Mouse (Mus musculus) heart, embryonic 11.5 days (tissue): ENCODE results near the gene Vwa3a. TPM values are rescaled to one million over a fixed set of nuclear protein-coding genes. Genes with fewer than 3 reads are reported as not detected.

Experiments used
- ATAC-seq: fragments of 200-750 bp; cut with Nextera tagmentation; replicated peaks from 2 replicates; pipeline ENCODE4 v1.8.0; 2017; ENCODE audit warnings: moderate library complexity; ENCODE audit not compliant: insufficient number of reproducible peaks, low FRiP score, low TSS enrichment
- H3K27ac ChIP-seq: fragments of 300-500 bp; sonication (generic); 2 replicates; pipeline ENCODE4 v1.5.1; 2014; ENCODE audit warnings: mild to moderate bottlenecking, low read depth, low read length
- H3K27me3 ChIP-seq: fragments of 300-500 bp; sonication (generic); 2 replicates; pipeline ENCODE4 v1.6.1; 2014; ENCODE audit warnings: mild to moderate bottlenecking, low read length, mixed read lengths; ENCODE audit not compliant: control insufficient read depth, insufficient read depth
- H3K36me3 ChIP-seq: fragments of 300-500 bp; sonication (generic); 2 replicates; pipeline ENCODE4 v1.6.1; 2014; ENCODE audit warnings: mild to moderate bottlenecking, low read length, moderate library complexity, mixed read lengths; ENCODE audit not compliant: control insufficient read depth, insufficient read depth
- H3K4me1 ChIP-seq: fragments of 300-500 bp; sonication (generic); 2 replicates; pipeline ENCODE4 v1.6.1; 2014; ENCODE audit warnings: low read length; ENCODE audit not compliant: control insufficient read depth, insufficient read depth
- H3K4me2 ChIP-seq: fragments of 300-500 bp; sonication (generic); 2 replicates; pipeline ENCODE4 v1.6.1; 2014; ENCODE audit warnings: mild to moderate bottlenecking, moderate library complexity
- H3K4me3 ChIP-seq: fragments of 300-500 bp; sonication (generic); 2 replicates; pipeline ENCODE4 v1.5.1; 2014; ENCODE audit warnings: low read depth, low read length
- H3K9ac ChIP-seq: fragments of 300-500 bp; sonication (generic); 2 replicates; pipeline ENCODE4 v1.6.1; 2014; ENCODE audit warnings: mild to moderate bottlenecking, low read depth, low read length, moderate library complexity
- H3K9me3 ChIP-seq: fragments of 300-500 bp; sonication (generic); replicated peaks from 2 replicates; pipeline ENCODE4 v1.6.1; 2016; ENCODE audit warnings: low read length; ENCODE audit not compliant: control insufficient read depth
- WGBS: fragments of 180-500 bp; shearing (Covaris S2); extraction: QIAGEN DNeasy Blood & Tissue Kit; methylation state at CpG from one replicate; pipeline ENCODE4 v1.1.7; 2014; ENCODE audit not compliant: insufficient replicate concordance; 5-methylcytosine and 5-hydroxymethylcytosine counted together
- polyA plus RNA-seq: library from polyadenylated mRNA; unstranded; fragments of >200 nt; fragmentation: Nextera tagmentation; extraction: Ambion mirVana; gene quantifications from 2 replicates; pipeline ENCODE4 v1.2.1, GENCODE M21; 2014

Vwa3a gene
- polyA plus RNA-seq, 1 experiment from 2014 or later: 0.84 TPM

DNA sequence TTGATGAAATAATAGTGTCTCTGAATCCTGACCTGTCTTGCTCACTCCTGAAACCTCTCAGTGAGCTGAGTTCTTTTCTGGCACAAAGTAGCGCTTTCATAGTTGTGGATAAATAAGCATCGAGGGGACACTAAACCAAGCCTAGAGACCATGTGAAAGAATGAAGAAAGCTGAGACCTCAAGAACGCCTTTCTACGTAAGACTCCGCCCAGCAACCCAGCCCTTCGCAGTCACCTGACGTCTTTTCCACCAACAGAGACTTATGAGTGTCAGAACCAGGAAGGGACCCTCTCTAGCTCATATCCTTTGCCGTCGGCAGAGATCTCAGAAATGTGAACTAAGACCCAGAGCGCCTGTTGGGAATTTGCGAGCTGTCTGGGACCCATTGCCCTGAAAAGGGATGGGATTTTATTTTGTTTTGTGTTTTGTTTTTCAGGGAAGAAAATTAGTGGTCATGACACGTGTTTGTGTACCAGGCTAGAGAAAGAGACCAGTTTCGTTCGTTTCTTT, 95.8 kb downstream of the Vwa3a start:
- Histone ChIP-seq H3K4me3 (peak overlapping the region; percentile 65), H3K9me3 (no peaks in the 10 kb centered on the region), H3K36me3 (no peaks in the 10 kb centered on the region), H3K9ac (peak overlapping the region; percentile 66), H3K4me1 (no peaks in the 10 kb centered on the region), H3K27me3 (no peaks in the 10 kb centered on the region), H3K4me2 (peak overlapping the region; percentile 62), H3K27ac (peak overlapping the region; percentile 29; the same call in 1 of the 2 replicates)
- WGBS: 18% methylated on average over 14 of the region's 14 CpGs
- peak; percentile 76 for ATAC-seq

DNA sequence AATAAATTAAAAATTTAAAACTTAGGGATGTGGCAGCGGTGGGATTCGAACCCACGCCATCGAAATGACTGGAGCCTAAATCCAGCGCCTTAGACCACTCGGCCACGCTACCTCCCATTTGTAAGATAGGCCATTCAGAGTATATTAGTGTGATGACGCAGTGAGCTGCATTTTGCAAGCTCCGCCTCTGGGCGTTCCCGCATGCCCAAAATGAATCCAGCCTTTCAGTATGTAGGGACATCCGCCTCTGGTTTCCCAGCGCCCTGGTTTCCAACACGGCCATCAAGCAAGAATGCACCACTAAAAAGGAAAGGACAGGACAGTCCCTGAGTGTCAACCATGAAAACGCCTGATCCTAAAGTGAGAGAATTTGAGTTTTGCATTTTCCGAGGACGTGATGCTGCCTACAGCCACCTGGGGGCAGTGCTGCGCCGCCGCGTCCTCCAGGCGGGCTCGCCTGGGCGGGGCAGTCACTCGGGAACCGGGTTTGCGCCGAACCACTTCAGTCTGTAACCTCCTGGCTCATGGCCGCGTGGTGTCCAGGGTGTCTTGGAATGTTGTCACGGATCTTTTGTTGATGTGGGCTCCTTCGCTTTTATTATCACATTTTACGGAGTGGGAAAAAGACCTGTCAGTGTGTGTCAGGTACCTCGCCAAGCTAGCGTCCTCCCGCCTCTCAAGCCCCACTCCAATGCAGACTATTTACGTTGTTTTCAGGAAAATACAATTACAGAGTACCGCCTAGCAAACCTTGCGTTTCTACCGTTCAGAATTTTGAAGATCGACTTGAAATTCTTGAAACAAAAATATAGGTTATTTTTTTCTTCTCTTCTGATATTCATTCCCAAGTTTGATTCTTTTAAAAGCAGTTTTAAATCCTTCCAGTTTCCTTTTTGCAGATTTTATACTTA, 96.6 kb downstream of the Vwa3a start:
- Histone ChIP-seq H3K27ac (peak overlapping the region; percentile 54), H3K36me3 (no peaks in the 10 kb centered on the region), H3K9ac (peak overlapping the region; percentile 56), H3K27me3 (no peaks in the 10 kb centered on the region), H3K4me3 (peak overlapping the region; percentile 65), H3K4me2 (peak overlapping the region; percentile 66), H3K4me1 (no peaks in the 10 kb centered on the region), H3K9me3 (no peaks in the 10 kb centered on the region)
- ATAC-seq: peak; percentile 89
- 2% methylated on average over 41 of the region's 41 CpGs for WGBS

- Histone ChIP-seq H3K4me3 (peak overlapping the region; percentile 65), H3K27me3 (no peaks in the 10 kb centered on the region), H3K27ac (no peak overlapping the region), H3K9ac (peak overlapping the region; percentile 43; the same call in 1 of the 2 replicates), H3K4me2 (peak overlapping the region; percentile 66), H3K4me1 (no peaks in the 10 kb centered on the region), H3K36me3 (no peaks in the 10 kb centered on the region), H3K9me3 (no peaks in the 10 kb centered on the region)
- ATAC-seq: no peak
- 7% methylated on average over 12 of the region's 12 CpGs for WGBS
These were observed 97.2 kb downstream of the Vwa3a start for GRCm38 (mm10) chr7:120836361-120836760.

DNA sequence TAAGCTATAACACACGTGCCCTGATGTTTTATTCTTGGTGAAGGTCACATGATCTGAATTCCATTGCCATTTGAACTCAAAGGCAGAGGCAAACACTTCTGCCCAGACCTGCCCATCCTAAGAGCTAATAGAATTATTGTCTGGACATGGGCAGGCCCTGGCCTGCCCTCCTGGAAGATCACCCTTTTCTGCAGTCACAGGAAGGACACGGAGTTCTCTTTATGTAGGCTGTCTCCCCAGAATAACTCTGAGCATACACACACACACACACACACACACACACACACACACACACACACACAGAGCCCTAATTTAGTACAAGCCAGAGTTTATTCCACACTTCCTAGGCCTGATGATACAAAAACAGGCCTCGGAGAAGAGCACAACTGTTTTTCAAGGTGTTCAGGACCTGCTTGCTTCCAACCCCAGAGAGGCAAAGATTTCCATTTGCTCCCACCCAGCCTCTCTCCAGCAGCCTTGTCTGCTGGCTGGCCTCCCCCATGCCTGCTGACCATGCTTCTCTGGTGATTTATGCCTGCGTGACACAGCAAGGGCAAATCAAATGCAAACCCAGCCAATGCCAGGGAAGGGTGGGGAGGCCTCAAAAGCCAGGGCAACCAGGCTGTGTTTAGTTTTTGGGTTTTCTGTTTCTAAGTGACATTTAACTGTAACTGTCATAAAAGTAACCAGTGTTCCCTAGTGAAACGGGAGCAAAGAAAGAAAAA, 99.5 kb downstream of the Vwa3a start:
- no peak overlapping the region for H3K9ac ChIP-seq
- H3K27ac ChIP-seq: no peak overlapping the region
- no peaks in the 10 kb centered on the region for H3K27me3 ChIP-seq
- H3K4me2 ChIP-seq: no peak overlapping the region
- H3K4me1 ChIP-seq: no peaks in the 10 kb centered on the region
- 70% methylated on average over 5 of the region's 5 CpGs for WGBS
- no peaks in the 10 kb centered on the region for H3K36me3 ChIP-seq
- no peak overlapping the region for H3K4me3 ChIP-seq
- H3K9me3 ChIP-seq: no peaks in the 10 kb centered on the region
- no peak for ATAC-seq

DNA sequence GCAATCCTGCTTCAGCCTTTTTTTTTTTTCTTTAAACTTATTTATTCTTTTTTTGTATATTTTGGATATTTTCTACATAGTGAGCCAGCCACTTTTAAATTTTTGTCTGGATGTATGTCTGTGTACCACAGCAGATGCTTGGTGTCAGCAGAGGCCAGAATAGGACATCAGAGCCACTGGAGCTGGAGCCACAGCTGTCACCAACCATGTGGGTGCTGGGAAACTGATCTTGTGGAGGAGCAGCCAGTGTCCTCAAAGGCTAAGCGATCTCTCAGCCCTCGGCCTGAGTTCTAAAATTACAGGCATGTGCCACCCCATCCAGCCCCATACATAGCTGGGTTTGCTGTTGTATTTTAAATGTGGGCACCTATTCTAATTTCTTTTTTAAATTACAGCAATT, 100.7 kb downstream of the Vwa3a start:
- Histone ChIP-seq H3K27me3 (peaks cover under 1% of the 10 kb centered on the region; the same call in 1 of the 2 replicates), H3K4me3 (no peak overlapping the region), H3K4me2 (no peak overlapping the region), H3K4me1 (peaks cover 9% of the 10 kb centered on the region), H3K9me3 (no peaks in the 10 kb centered on the region), H3K27ac (no peak overlapping the region), H3K36me3 (no peaks in the 10 kb centered on the region), H3K9ac (no peak overlapping the region)
- 79% methylated on average over 2 of the region's 2 CpGs for WGBS
- ATAC-seq: no peak

DNA sequence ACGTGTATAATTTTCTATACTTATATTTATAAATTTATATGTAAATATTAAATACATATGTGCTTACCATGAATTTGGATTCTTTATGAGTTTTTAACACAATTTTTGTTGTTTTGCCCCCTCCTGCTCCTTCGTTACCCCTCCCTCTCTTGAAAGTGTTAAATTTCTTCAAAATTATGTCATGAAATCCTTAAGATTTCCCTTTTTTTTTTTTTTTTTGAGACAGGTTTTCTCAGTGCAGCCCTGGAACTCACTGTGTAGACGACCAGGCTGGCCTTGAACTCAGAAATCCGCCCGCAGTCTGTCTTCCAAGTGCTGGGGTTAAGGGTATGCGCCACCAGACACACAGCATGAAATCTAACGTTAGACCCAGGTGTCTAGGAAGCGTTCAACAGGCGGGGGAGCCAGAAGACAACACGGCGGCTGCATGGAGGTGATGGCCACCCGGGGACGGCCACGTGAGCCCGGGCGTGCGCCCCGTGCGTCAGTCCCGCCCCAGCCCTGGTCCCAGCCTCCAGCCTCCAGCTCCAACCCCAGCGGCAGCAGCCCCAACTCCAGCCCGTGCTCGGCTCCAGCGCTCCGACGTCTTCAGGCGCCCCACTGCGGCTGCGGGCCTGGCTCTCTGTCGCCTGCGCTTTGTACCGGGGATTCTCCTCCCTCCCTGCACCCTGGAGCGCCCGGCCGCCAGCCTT, 103.4 kb downstream of the Vwa3a start, which contains the start of gene Eef2k:
Gene Eef2k, plus strand, starts transcription at position 487 of the 692 bp plus-strand sequence.
- 4% methylated on average over 35 of the region's 35 CpGs for WGBS
- peak; percentile 95 for ATAC-seq
- Histone ChIP-seq H3K4me2 (peak within 1 kb of the TSS; percentile 84), H3K4me1 (peaks cover 12% of the 10 kb centered on the region), H3K4me3 (peak within 1 kb of the TSS; percentile 74), H3K27me3 (peaks cover 7% of the 10 kb centered on the region), H3K27ac (peak within 1 kb of the TSS; percentile 85), H3K9me3 (no peaks in the 10 kb centered on the region), H3K9ac (peak within 1 kb of the TSS; percentile 85), H3K36me3 (no peaks in the 10 kb centered on the region)

DNA sequence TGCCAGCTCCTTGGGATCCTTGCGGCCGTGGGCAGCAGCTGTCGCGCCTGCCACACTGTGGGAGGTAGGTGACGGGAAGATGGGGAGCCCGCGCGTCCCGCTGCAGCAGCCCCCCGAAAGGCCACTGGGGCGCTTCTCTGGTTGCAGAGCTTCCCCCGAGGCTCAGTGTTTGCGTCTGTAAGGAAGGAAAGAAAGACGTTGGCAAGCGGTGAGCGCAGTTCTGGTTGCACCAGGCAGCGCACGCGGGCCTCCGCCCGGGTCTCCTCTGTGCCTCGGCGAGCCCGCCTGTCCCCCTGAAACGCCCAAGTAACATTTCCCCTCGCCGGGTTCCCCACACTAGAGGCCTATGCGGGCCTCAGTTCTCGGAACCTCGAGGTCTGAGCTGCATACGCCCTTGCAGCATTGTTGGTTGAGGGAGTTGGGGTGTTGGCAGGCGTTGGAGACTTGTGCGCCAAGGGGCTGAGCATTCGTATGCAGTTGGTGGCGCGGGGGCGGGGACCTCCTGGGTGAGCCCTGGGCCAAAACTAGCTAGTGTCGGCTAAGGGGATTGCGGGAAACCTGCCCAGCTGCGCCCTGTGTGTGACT, 104.0 kb downstream of the Vwa3a start:
- H3K4me3 ChIP-seq: peak overlapping the region; percentile 74
- H3K36me3 ChIP-seq: no peaks in the 10 kb centered on the region
- H3K4me2 ChIP-seq: peak overlapping the region; percentile 84
- H3K27me3 ChIP-seq: peaks cover 7% of the 10 kb centered on the region
- peaks cover 12% of the 10 kb centered on the region for H3K4me1 ChIP-seq
- H3K27ac ChIP-seq: peak overlapping the region; percentile 85
- ATAC-seq: peak; percentile 64
- H3K9me3 ChIP-seq: no peaks in the 10 kb centered on the region
- H3K9ac ChIP-seq: peak overlapping the region; percentile 85
- 0% methylated on average over 40 of the region's 40 CpGs for WGBS
